Mouse (Mus musculus) adrenal gland, adult 18-20 months (tissue): ENCODE data around the gene Med21. TPM values are rescaled to one million over a fixed set of nuclear protein-coding genes. Genes with fewer than 3 reads are reported as not detected.

Source experiments
- DNase-seq, 2 experiments: peaks; one replicate each; pipeline ENCODE4 v3.0.0; 2021 to 2022; ENCODE audit warnings: low spot score in 2 of 2
- total RNA-seq, 2 experiments: library from RNA; stranded (reverse); gene quantifications; 1 replicate in 1 of 2; 2 replicates in 1 of 2; pipeline ENCODE4 v1.2.3; 2021

The Med21 gene
- total RNA-seq, 2 experiments from 2014 or later = 66.4 to 67.1 TPM

GRCm38 (mm10) chr6:146640068-146640965 is 2.0 kb upstream of the Med21 start:
- DNase-seq = no peak

GRCm38 (mm10) chr6:146640991-146641390 is 1.4 kb upstream of the Med21 start:
- no peak for DNase-seq

- DNase-seq = no peak
Measured at GRCm38 (mm10) chr6:146641621-146642210, 631 bp upstream of the Med21 start.

GRCm38 (mm10) chr6:146643184-146643570 is 830 bp downstream of the Med21 start:
- no peak for DNase-seq

- no peak for DNase-seq
Measured at GRCm38 (mm10) chr6:146650013-146650412, 7.7 kb downstream of the Med21 start.

- DNase-seq = no peak
Measured at GRCm38 (mm10) chr6:146651431-146651830, 9.1 kb downstream of the Med21 start.

- DNase-seq = no peak
Measured at GRCm38 (mm10) chr6:146653197-146653596, 10.8 kb downstream of the Med21 start.

- no peak for DNase-seq
Measured at GRCm38 (mm10) chr6:146660591-146660990, 18.2 kb downstream of the Med21 start.

- DNase-seq = no peak
Measured at GRCm38 (mm10) chr6:146661655-146662054, 19.3 kb downstream of the Med21 start.

GRCm38 (mm10) chr6:146662679-146663078 is 20.3 kb downstream of the Med21 start:
- peak; percentile 47 to 49 for DNase-seq

- peak in 1 of 2 experiments; percentile 32 for DNase-seq
Measured at GRCm38 (mm10) chr6:146664116-146664515, 21.8 kb downstream of the Med21 start.

GRCm38 (mm10) chr6:146664917-146665316 is 22.6 kb downstream of the Med21 start:
- no peak for DNase-seq

GRCm38 (mm10) chr6:146665408-146665807 is 23.1 kb downstream of the Med21 start:
- DNase-seq = no peak

- DNase-seq = no peak
Measured at GRCm38 (mm10) chr6:146666811-146667210, 24.5 kb downstream of the Med21 start.

- DNase-seq = no peak
Measured at GRCm38 (mm10) chr6:146668606-146669005, 26.3 kb downstream of the Med21 start.

GRCm38 (mm10) chr6:146670956-146671855 is 28.9 kb downstream of the Med21 start:
- no peak for DNase-seq

GRCm38 (mm10) chr6:146672106-146672505 is 29.8 kb downstream of the Med21 start:
- no peak for DNase-seq

- DNase-seq = no peak
Measured at GRCm38 (mm10) chr6:146673696-146674095, 31.3 kb downstream of the Med21 start.

- no peak for DNase-seq
Measured at GRCm38 (mm10) chr6:146674420-146674819, 32.1 kb downstream of the Med21 start.

GRCm38 (mm10) chr6:146674881-146675536 is 32.7 kb downstream of the Med21 start:
- DNase-seq = no peak

GRCm38 (mm10) chr6:146676904-146677303 is 34.6 kb downstream of the Med21 start:
- DNase-seq = no peak
